In genomic region chr2:46870772-46871171, GRCm38 (mm10) we compare ENCODE assay signal across 19 mouse cellular contexts.
DNase-seq lines count a peak whose midpoint lies in the region; ATAC-seq and TF ChIP-seq lines count a peak whose summit lies in the region.
"Had no signal": no experiment of that assay in that cellular context is flagged by ENCODE, and none has a peak within 500 bp of the region (broad histone marks: within the 10 kb centered on the region; RNA-seq: fewer than 3 reads in every experiment).

No protein-coding gene starts in this region.

- peak; percentile 3 for DNase-seq in layer of hippocampus, adult 9-11 months
- no peak for DNase-seq in layer of hippocampus, adult 9-10 months (ENCODE audit: low spot score)
- no peak for DNase-seq in stomach, postnatal 0 days (ENCODE audit: low spot score)
- no peak for DNase-seq in right cerebral cortex, postnatal 25 days
- DNase-seq in spleen, postnatal 14 days (ENCODE audit: low spot score in 2 of 2): no peak
- DNase-seq: adrenal gland, postnatal 10 days; B cell, adult 2 months; cerebellum, adult 2 months; cerebellum, postnatal 10 days; forebrain, postnatal 0 days; gastrocnemius, postnatal 36 days; heart, adult 11 months; heart, postnatal 36 days had no signal

- no peak for TF ChIP-seq CTCF in stomach, postnatal 0 days (IDR thresholded peaks at IDR 0.05; ENCODE audit: low read depth)

- H3K4me3 ChIP-seq in stomach, embryonic 14.5 days (ENCODE audit: low read depth, low read length): no peak overlapping the region
- H3K4me3 ChIP-seq in stomach, postnatal 0 days (ENCODE audit: low read depth, low read length): no peak overlapping the region
- H3K4me3 ChIP-seq in midbrain, embryonic 16.5 days (ENCODE audit: low read depth, low read length): no peak overlapping the region
- H3K4me3 ChIP-seq: embryonic facial prominence, embryonic 10.5 days; forebrain, embryonic 13.5 days; heart, embryonic 13.5 days had no signal

- ATAC-seq in stomach, embryonic 14.5 days (ENCODE audit: insufficient number of reproducible peaks, insufficient read depth, low FRiP score, low read depth): no peak
- ATAC-seq in stomach, postnatal 0 days (ENCODE audit: low FRiP score, low TSS enrichment): no peak
- peak; percentile 28; the same call in 1 of the 2 replicates for ATAC-seq in midbrain, embryonic 16.5 days
- ATAC-seq: forebrain, embryonic 13.5 days; forebrain, postnatal 0 days; hindbrain, embryonic 16.5 days had no signal

- H3K9ac ChIP-seq in stomach, embryonic 14.5 days (replicated peaks; ENCODE audit: low read depth, low read length): no peak overlapping the region
- H3K9ac ChIP-seq in stomach, postnatal 0 days (ENCODE audit: low read length): no peak overlapping the region
- no peak overlapping the region for H3K9ac ChIP-seq in midbrain, embryonic 16.5 days (ENCODE audit: low read depth, low read length)
- H3K9ac ChIP-seq: forebrain, embryonic 13.5 days; forebrain, postnatal 0 days; heart, embryonic 13.5 days had no signal

- peak overlapping the region; percentile 68; the same call in 1 of the 2 replicates for H3K27ac ChIP-seq in stomach, embryonic 14.5 days (ENCODE audit: low read length)
- H3K27ac ChIP-seq in stomach, postnatal 0 days (replicated peaks): no peak overlapping the region
- no peak overlapping the region for H3K27ac ChIP-seq in midbrain, embryonic 16.5 days (ENCODE audit: low read length)
- H3K27ac ChIP-seq: embryonic facial prominence, embryonic 10.5 days; forebrain, embryonic 13.5 days; heart, embryonic 13.5 days had no signal

- no peaks in the 10 kb centered on the region for H3K36me3 ChIP-seq in stomach, embryonic 14.5 days (ENCODE audit: control insufficient read depth, insufficient read depth, low read length)
- no peaks in the 10 kb centered on the region for H3K36me3 ChIP-seq in stomach, postnatal 0 days (ENCODE audit: control insufficient read depth, insufficient read depth, low read length)
- no peaks in the 10 kb centered on the region for H3K36me3 ChIP-seq in midbrain, embryonic 16.5 days (ENCODE audit: control insufficient read depth, insufficient read depth, low read length)
- H3K36me3 ChIP-seq: embryonic facial prominence, embryonic 10.5 days; heart, embryonic 13.5 days had no signal

- no peak overlapping the region for H3K4me2 ChIP-seq in stomach, embryonic 14.5 days (replicated peaks; ENCODE audit: low read depth, low read length)
- no peak overlapping the region for H3K4me2 ChIP-seq in stomach, postnatal 0 days (replicated peaks; ENCODE audit: low read depth)
- H3K4me2 ChIP-seq in midbrain, embryonic 16.5 days (ENCODE audit: low read length): no peak overlapping the region
- H3K4me2 ChIP-seq: forebrain, embryonic 13.5 days; heart, embryonic 13.5 days had no signal

- no peaks in the 10 kb centered on the region for H3K9me3 ChIP-seq in stomach, embryonic 14.5 days (ENCODE audit: control insufficient read depth, low read depth, low read length)
- H3K9me3 ChIP-seq in stomach, postnatal 0 days (ENCODE audit: control insufficient read depth, low read length): no peaks in the 10 kb centered on the region
- no peaks in the 10 kb centered on the region for H3K9me3 ChIP-seq in midbrain, embryonic 16.5 days (replicated peaks; ENCODE audit: control insufficient read depth, low read length, poor library complexity, severe bottlenecking)
- H3K9me3 ChIP-seq: embryonic facial prominence, embryonic 10.5 days; forebrain, embryonic 13.5 days; heart, embryonic 13.5 days had no signal

- WGBS in stomach, embryonic 14.5 days: 64% methylated on average over 4 of the region's 4 CpGs
- 69% methylated on average over 4 of the region's 4 CpGs for WGBS in stomach, postnatal 0 days
- 62% methylated on average over 4 of the region's 4 CpGs for WGBS in midbrain, embryonic 16.5 days

- no peaks in the 10 kb centered on the region for H3K27me3 ChIP-seq in stomach, embryonic 14.5 days (ENCODE audit: control insufficient read depth, insufficient read depth, low read length)
- H3K27me3 ChIP-seq in stomach, postnatal 0 days (ENCODE audit: control insufficient read depth, insufficient read depth, low read length): no peaks in the 10 kb centered on the region
- H3K27me3 ChIP-seq in midbrain, embryonic 16.5 days (ENCODE audit: control insufficient read depth, insufficient read depth, low read depth, low read length): no peaks in the 10 kb centered on the region
- H3K27me3 ChIP-seq: forebrain, embryonic 13.5 days; heart, embryonic 13.5 days had no signal

- H3K4me1 ChIP-seq in stomach, embryonic 14.5 days (ENCODE audit: control insufficient read depth, insufficient read depth, low read length): no peaks in the 10 kb centered on the region
- H3K4me1 ChIP-seq in stomach, postnatal 0 days (replicated peaks; ENCODE audit: control insufficient read depth, insufficient read depth): no peaks in the 10 kb centered on the region
- H3K4me1 ChIP-seq in midbrain, embryonic 16.5 days (ENCODE audit: control insufficient read depth, insufficient read depth, low read length): no peaks in the 10 kb centered on the region
- H3K4me1 ChIP-seq: embryonic facial prominence, embryonic 10.5 days; forebrain, embryonic 13.5 days; heart, embryonic 13.5 days had no signal

- TF ChIP-seq EP300 in stomach, postnatal 0 days (optimal IDR thresholded peaks at IDR 0.05): no peak
